Mouse (Mus musculus) gastrocnemius, postnatal 4 days (tissue): ENCODE measurements at regions not wholly inside any gene's neighbourhood (a gene's known extent, or its start where the extent isn't known, plus 50 kb on each side); places are given as distances from the start of the nearest gene placed in this dataset.

Experiments used
- DNase-seq, 2 experiments: peaks; one replicate each; pipeline ENCODE4 v3.0.0; 2021 to 2022; ENCODE audit warnings: low spot score in 2 of 2, mixed read lengths in 2 of 2

DNA sequence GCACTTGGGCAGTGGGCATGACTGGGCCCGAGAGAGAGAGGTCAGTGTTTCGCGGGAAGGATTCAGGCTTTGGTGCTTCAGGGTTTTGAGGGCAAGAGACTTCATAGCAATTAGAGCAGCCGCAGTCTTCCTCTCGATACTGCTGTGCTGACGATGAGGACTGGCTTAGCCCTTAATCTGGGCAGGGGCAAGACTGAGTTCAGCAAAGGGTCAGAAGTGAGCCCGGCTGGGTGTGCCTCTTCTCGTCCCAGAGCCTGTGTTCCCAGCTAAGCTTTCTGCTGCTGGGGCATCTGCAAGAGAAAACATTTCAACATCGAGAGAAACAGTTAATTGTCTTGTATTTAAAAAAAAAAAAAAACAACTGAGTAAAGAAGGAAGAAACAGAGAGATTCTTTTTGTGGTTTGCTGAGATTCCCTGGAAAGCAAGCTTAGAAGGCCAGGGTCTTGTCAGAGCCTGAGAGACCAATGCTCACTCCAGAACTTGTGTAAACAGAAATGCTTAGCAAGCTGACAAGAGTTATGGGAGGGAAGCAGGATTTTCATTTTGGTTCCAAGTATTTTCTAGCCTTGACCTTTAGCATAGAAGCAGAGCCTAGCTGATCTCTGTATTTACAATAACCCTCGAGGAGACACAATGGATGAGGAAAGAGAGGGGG is 195.1 kb downstream of the Zfp36l1 start:
- no peak for DNase-seq

- no peak for DNase-seq
Observed at GRCm38 (mm10) chr12:79916896-79917633, 195.7 kb downstream of the Zfp36l1 start.

GRCm38 (mm10) chr12:79913898-79914297 is 198.9 kb downstream of the Zfp36l1 start:
- DNase-seq: no peak

- DNase-seq: no peak
Observed at GRCm38 (mm10) chr12:79912281-79913063, 200.3 kb downstream of the Zfp36l1 start.

GRCm38 (mm10) chr12:79910884-79911759 is 201.7 kb downstream of the Zfp36l1 start:
- DNase-seq: no peak

DNA sequence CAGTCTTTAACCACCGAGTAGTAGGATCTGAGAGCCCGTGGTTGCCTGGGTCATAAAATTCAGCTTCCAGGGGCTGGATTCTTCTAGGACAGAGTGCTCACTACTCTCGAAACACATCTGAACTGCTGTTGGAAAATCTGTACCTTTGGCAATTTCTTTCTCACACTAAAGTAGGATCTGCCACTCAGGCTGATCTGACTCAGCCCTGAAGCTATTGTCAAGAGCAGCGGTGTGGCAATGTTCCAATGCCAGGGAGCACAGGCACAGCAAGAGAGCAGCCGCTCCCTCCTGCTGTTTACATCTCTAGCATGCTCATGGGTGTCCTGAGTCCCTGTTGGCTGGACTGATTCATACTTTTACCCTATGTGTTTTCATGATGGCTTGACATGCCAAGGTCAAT is 205.2 kb downstream of the Zfp36l1 start:
- DNase-seq: no peak

DNA sequence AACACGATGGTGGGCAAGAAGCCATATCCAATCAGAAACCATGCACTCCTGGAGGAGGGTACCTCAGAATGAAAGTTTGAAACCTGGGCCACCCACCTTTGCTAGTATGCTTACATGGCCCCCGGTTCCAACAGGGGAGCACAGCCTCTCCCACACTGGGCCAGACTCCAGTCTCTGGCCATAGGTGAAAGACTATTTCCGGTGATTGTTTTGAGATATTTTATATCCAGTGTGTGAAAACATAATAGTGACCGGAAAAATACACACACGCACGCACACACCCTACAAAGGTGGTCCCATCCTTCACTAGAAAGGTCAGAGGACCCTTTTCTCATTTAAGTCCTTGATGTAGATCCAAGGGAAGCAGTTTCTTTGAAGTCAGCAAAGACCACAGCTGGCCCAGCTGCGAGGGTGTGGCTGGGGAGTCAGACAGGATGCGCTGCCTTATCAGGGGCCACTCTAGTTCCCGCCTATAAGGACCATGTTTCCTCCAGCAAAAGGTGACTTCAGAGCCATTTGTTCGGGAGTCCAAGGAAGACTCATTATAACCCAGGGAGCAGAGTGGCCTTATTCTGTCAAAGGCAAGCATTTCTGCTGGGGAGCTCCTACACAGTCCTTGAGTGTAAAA is 206.0 kb downstream of the Zfp36l1 start:
- no peak for DNase-seq

- DNase-seq: peak in 1 of 2 experiments; percentile 57
Observed at GRCm38 (mm10) chr12:79905828-79906737, 206.7 kb downstream of the Zfp36l1 start.

DNA sequence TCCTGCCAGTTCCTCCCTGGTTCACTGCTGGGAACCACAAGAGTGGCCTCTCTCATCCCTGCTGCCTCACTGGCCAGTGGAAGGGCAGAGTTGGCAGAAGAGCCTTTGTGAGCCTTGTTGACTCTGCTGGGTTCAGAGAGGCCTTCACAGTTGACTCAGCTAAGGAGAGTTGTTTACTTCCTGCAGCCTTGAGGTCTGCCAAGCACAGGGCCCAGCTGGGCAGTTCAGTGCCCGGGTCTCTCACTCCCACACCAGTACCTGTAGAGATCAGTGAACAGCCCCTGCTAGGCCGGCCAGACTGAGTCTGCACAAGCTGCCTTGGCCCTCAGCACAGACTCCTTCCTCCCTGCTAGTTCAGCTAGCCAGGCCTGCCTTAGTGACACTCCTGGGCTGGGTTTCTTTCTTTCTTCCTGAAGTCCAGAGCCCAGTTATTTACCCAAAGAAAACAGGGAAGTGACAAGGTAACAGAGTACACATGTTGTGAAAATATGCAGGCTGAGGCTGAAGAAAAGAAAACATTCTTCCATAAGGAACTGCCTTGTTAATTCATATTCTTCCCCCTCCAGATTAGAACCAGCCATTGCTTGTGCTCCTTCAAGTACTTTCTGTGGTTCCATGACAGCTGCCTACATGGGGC is 207.8 kb downstream of the Zfp36l1 start:
- DNase-seq: no peak

GRCm38 (mm10) chr12:79902761-79903160 is 210.1 kb downstream of the Zfp36l1 start:
- no peak for DNase-seq

DNA sequence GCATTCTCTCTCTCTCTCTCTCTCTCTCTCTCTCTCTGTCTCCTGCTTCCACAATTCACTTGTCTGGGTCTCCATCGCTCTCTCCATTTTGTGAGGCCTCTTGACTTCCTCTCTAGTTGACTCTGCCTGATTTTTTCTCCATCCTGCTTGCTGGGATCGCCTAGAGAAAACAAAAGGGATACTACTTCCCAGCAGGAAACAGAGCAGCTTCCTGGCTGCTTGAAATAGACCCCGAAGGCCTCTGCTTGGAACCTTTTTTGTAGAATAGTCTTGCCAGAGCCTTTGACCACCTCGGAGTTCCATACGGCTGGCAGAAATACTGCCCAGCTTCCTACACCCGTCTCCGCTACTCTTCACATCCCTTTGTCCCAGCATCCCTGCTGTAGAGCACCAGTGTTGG is 210.7 kb downstream of the Zfp36l1 start:
- no peak for DNase-seq

DNA sequence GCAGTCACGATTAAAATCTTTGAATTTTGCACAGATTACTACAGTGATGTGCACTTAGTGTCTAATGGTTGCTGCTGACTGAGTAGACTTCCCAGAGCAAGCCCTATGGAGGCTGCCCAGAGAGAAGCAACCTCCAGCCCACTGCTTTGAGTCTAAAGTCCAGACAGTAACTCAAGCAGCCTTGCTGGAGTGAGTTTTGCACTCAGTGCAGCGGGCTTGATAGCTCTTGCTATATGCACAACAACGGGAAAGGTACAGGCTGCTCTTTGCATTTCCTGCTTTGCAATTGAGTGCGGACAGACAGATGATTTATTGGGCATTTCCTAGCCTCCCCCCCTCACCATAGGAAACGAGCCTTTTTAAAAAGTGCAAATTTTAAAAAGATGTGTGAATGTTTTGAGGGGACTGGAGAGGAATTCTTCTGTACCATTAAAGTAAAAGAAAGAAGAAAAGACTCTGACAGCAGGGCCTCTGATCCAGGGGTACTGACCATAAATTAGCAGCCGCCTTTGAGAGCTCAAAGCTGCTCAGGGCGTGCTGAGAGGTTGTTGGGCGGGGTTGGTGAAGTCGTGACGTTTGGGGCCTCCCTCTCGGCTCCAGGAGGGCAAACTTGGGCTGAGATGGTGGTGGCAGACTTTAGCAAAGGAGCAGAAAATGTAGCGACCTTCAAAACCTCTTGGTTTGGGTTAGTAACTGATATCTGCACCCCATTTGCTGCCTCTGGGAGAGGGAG is 214.4 kb downstream of the Zfp36l1 start:
- DNase-seq: no peak

DNA sequence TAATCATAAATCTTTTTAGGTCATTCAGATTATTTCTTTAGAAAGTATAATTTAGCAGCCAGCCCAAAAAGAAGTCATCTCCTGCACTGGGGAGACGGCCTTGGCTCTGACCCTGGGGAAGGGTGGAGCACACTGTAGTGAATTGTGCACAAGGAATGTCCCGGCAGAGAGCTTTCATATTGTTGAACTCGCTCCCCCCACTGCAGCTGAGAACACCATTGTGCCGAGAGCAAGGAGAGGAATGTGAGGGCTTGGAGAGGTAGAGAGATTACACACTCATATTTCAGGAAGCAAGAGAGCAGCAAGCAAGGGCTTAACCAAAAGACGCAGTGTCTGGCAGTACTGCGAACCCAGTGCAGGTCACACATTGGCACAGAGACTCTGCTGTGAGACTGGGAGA is 216.8 kb downstream of the Zfp36l1 start:
- peak; percentile 33 to 64 for DNase-seq

DNA sequence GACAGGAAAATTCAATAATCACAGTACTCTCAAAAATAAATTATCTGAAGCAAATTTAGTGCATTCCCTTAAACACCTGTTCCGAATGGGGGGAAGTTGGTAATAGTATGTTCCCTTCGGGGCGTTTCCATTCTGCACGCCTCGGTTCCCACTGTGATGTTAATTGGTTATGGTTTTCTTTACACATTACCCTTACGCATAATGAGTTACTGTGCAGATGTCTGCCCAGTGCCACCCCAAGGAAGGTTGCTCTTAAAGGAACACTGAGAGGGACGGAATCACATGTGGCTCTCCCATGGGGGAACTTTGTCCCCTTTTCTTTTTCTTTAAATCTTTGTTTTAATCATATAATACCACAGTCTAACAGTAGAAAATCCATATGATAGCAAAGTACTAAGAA is 217.5 kb downstream of the Zfp36l1 start:
- peak in 1 of 2 experiments; percentile 13 for DNase-seq

- DNase-seq: no peak
Observed at GRCm38 (mm10) chr12:79892871-79893270, 219.9 kb downstream of the Zfp36l1 start.

DNA sequence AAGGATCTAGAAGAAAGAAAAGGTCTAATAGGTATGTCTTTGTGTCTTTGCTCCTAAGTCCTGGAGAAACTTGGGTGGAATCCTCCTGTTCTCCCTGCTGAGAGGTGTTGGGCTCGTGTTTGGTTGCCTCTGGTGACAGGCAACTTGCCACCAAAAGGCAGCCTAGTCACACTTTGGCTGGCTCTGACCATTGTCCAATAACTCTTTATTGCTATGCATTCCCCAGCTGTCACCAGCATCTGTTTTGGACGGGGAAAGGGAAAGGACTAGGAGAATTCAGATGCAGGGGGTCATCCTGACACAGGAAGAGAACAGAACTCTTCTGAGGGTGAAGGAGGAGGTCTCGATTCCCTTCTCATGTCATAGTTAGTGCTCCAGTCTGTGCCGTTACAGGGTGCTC is 220.9 kb downstream of the Zfp36l1 start:
- DNase-seq: peak in 1 of 2 experiments; percentile 47

DNA sequence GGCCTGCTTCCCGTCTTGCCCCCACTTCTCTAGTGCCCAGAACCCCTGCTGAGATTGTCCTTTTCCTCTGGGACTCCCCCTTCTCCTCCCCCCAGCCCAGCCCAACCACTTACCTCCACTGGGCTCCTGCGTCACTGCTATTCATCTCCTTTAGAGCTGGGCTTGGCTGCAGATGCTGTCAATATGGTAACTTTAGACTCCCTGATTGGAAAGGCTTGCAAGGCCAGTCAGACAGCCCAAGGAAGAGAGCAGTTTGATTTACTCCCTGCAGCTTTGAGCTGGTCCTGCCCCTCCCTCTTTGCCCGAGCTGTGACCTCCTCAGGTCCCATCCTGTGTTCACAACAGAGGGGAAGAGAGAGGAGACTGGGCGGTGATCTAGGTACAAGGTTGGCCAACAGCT is 221.9 kb downstream of the Zfp36l1 start:
- DNase-seq: no peak

GRCm38 (mm10) chr12:79890291-79890690 is 222.5 kb downstream of the Zfp36l1 start:
- DNase-seq: no peak
